Comparison of ENCODE assay signal across 25 mouse cellular contexts in the genomic region with DNA sequence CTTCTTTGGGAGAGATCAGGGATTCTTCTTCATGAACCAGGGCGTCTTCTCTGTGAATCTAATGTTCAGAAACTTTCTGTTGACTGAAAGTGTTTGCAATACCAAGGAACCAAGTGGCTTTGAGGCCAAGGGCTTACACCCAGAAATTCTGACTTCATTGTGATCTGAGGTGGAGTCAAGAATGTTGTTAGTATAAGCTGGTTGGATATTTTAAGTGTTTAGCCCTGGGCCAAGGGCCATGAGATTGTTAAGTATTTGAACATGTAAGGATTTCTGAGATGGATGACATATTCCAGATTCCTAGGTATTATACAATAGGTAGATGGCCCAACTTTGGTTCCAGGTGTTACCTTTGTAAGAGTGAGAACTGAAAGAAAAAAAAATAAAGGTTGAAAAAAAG.
DNase-seq lines count a peak whose midpoint lies in the region; ATAC-seq and TF ChIP-seq lines count a peak whose summit lies in the region.
"Had no signal": no experiment of that assay in that cellular context is flagged by ENCODE, and none has a peak within 500 bp of the region (broad histone marks: within the 10 kb centered on the region; RNA-seq: fewer than 3 reads in every experiment).

No protein-coding gene starts in this region.

- peak overlapping the region; percentile 66 for H3K27ac ChIP-seq in lung, postnatal 0 days (ENCODE audit: low read length)
- H3K27ac ChIP-seq in intestine, embryonic 16.5 days (ENCODE audit: low read length), result no peak overlapping the region
- H3K27ac ChIP-seq: embryonic facial prominence, embryonic 10.5 days; embryonic facial prominence, embryonic 13.5 days; forebrain, embryonic 12.5 days; forebrain, embryonic 15.5 days; hindbrain, embryonic 10.5 days; hindbrain, embryonic 13.5 days; hindbrain, postnatal 0 days had no signal

- ATAC-seq in lung, postnatal 0 days, result peak; percentile 85
- ATAC-seq in intestine, embryonic 16.5 days, result no peak
- ATAC-seq: forebrain, embryonic 15.5 days; hindbrain, postnatal 0 days had no signal

- no peak for TF ChIP-seq POLR2A in lung, adult 2 months (IDR thresholded peaks at IDR 0.05; ENCODE audit: borderline replicate concordance, extremely low read depth, low read depth, low read length)

- WGBS in lung, adult 2 months, result 67% methylated on average over 1 of the region's 1 CpGs
- 77% methylated on average over 1 of the region's 1 CpGs for WGBS in lung, postnatal 0 days
- 74% methylated on average over 1 of the region's 1 CpGs for WGBS in intestine, embryonic 16.5 days

- H3K9ac ChIP-seq in lung, postnatal 0 days (replicated peaks; ENCODE audit: low read depth), result no peak overlapping the region
- no peak overlapping the region for H3K9ac ChIP-seq in intestine, embryonic 16.5 days (ENCODE audit: low read depth, low read length)
- H3K9ac ChIP-seq: embryonic facial prominence, embryonic 13.5 days; forebrain, embryonic 12.5 days; forebrain, embryonic 15.5 days; hindbrain, embryonic 13.5 days had no signal

- 0 out of 2 replicates have a peak overlapping the region, but pooled peaks have one; percentile 11 for H3K4me2 ChIP-seq in lung, postnatal 0 days (replicated peaks; ENCODE audit: low read depth, low read length)
- no peak overlapping the region for H3K4me2 ChIP-seq in intestine, embryonic 16.5 days (ENCODE audit: low read depth, low read length)
- H3K4me2 ChIP-seq: embryonic facial prominence, embryonic 13.5 days; forebrain, embryonic 12.5 days; forebrain, embryonic 15.5 days; heart, embryonic 11.5 days; hindbrain, embryonic 13.5 days had no signal

- no peaks in the 10 kb centered on the region for H3K9me3 ChIP-seq in lung, postnatal 0 days (ENCODE audit: low read length)
- H3K9me3 ChIP-seq in intestine, embryonic 16.5 days (ENCODE audit: control insufficient read depth, low read length), result no peaks in the 10 kb centered on the region
- H3K9me3 ChIP-seq: embryonic facial prominence, embryonic 10.5 days; embryonic facial prominence, embryonic 13.5 days; forebrain, embryonic 12.5 days; forebrain, embryonic 15.5 days; hindbrain, embryonic 10.5 days; hindbrain, embryonic 13.5 days had no signal

- TF ChIP-seq CTCF in lung, adult 2 months (IDR thresholded peaks at IDR 0.05; ENCODE audit: insufficient read depth, low read length), result no peak
- TF ChIP-seq CTCF in lung, postnatal 0 days (IDR thresholded peaks at IDR 0.05), result no peak

- intact Hi-C loops in heart, postnatal 36 days (cut with DNase I), result no loop called here

- no peaks in the 10 kb centered on the region for H3K27me3 ChIP-seq in lung, postnatal 0 days (replicated peaks; ENCODE audit: insufficient read depth, low read length)
- H3K27me3 ChIP-seq in intestine, embryonic 16.5 days (replicated peaks; ENCODE audit: control insufficient read depth, insufficient read depth, low read length), result no peaks in the 10 kb centered on the region
- H3K27me3 ChIP-seq: embryonic facial prominence, embryonic 13.5 days; forebrain, embryonic 12.5 days; forebrain, embryonic 15.5 days; hindbrain, embryonic 13.5 days had no signal

- H3K36me3 ChIP-seq in lung, postnatal 0 days (ENCODE audit: insufficient read depth, low read length), result no peaks in the 10 kb centered on the region
- no peaks in the 10 kb centered on the region for H3K36me3 ChIP-seq in intestine, embryonic 16.5 days (ENCODE audit: control insufficient read depth, insufficient read depth, low read length)
- H3K36me3 ChIP-seq: embryonic facial prominence, embryonic 10.5 days; embryonic facial prominence, embryonic 13.5 days; forebrain, embryonic 12.5 days; forebrain, embryonic 15.5 days; hindbrain, embryonic 10.5 days; hindbrain, embryonic 13.5 days had no signal

- H3K4me3 ChIP-seq in lung, adult 2 months (replicated peaks; ENCODE audit: extremely low read depth, low read depth, low read length), result no peak overlapping the region
- H3K4me3 ChIP-seq in lung, postnatal 0 days (ENCODE audit: low read depth, low read length), result no peak overlapping the region
- H3K4me3 ChIP-seq in intestine, embryonic 16.5 days (ENCODE audit: low read length), result no peak overlapping the region
- H3K4me3 ChIP-seq: embryonic facial prominence, embryonic 10.5 days; embryonic facial prominence, embryonic 13.5 days; erythroblast, embryonic 14.5 days; forebrain, embryonic 12.5 days; forebrain, embryonic 15.5 days; hindbrain, embryonic 10.5 days; hindbrain, embryonic 13.5 days had no signal

- H3K4me1 ChIP-seq in lung, adult 2 months (ENCODE audit: control insufficient read depth, insufficient read depth, low read length), result peaks cover 15% of the 10 kb centered on the region
- H3K4me1 ChIP-seq in lung, postnatal 0 days (ENCODE audit: insufficient read depth, low read depth, low read length), result peaks cover 7% of the 10 kb centered on the region
- 0 out of 2 replicates have a peak, but pooled peaks cover 4% of the 10 kb centered on the region for H3K4me1 ChIP-seq in intestine, embryonic 16.5 days (ENCODE audit: control insufficient read depth, insufficient read depth, low read length)

- peak; percentile 55 to 69 for DNase-seq in lung, adult 18-20 months
- DNase-seq in lung, adult 2 months, result no peak
- peak; percentile 91 for DNase-seq in lung, postnatal 0 days (ENCODE audit: low spot score)
- DNase-seq in lung, postnatal 25 days (ENCODE audit: low spot score), result peak; percentile 70
- DNase-seq in heart, postnatal 36 days, result no peak
- DNase-seq in gastrocnemius, adult 8-10 months (ENCODE audit: low spot score in 2 of 2), result no peak
- DNase-seq: adrenal gland, adult 2 months; adrenal gland, postnatal 14 days; cerebellum, adult 11 months; cerebellum, adult 2 months; cerebellum, adult 9-11 months; cerebellum, postnatal 25 days; gastrocnemius, postnatal 10 days; gastrocnemius, postnatal 36 days; heart, adult 11 months had no signal

- peak; percentile 100 for TF ChIP-seq EP300 in lung, postnatal 0 days (IDR thresholded peaks at IDR 0.05)

Comparison
In these comparisons a context has a peak if more than half of its experiments do, and no peak if none do; other contexts are left out.
1. DNase-seq: peak in lung, adult 18-20 months (2 of 2), lung, postnatal 0 days (single experiment) and lung, postnatal 25 days (single experiment); none in lung, adult 2 months (single experiment), heart, postnatal 36 days (0 of 2) and gastrocnemius, adult 8-10 months (0 of 2).